Mouse (Mus musculus) bone marrow, adult 2 months (tissue): ENCODE measurements at regions not wholly inside any gene's neighbourhood (a gene's known extent, or its start where the extent isn't known, plus 50 kb on each side); places are given as distances from the start of the nearest gene placed in this dataset.
A peak's percentile ranks its signal among the peaks of the same experiment; 100 is the strongest.

ENCODE experiments used
- CTCF ChIP-seq: fragments of 200-500 bp; IDR thresholded peaks from 2 replicates; pipeline ENCODE4 v1.5.1; 2011; ENCODE audit warnings: low read length, control low read depth; ENCODE audit not compliant: control insufficient read depth, insufficient read depth
- POLR2A ChIP-seq: fragments of 200-500 bp; IDR thresholded peaks from 2 replicates; pipeline ENCODE4 v1.6.1; 2011; ENCODE audit warnings: low read depth, mild to moderate bottlenecking, control low read depth, low read length, borderline replicate concordance; ENCODE audit not compliant: control insufficient read depth

DNA sequence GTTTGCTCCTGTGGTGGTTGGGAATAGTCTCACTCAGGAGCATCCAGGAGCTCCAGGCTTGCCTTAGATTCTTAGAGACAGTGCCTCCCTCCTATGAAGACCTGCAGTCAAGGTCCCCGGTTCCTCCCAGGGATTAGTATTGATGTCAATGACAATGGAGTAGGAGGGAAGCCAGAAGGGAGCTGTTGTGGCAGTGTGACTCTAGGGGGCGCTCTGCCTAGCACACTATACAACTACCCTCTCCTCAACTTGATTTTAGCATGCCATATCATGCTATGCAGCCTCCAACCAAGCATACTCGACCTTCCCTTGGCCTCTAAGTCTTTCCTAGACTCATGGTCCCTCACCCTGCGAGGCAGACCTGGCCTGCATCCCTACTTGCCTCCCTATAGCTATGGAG lies 60.3 kb upstream of the Wnt11 start:
- TF ChIP-seq CTCF, result peak; percentile 24; the same call in 1 of the 2 replicates
- TF ChIP-seq POLR2A, result no peak
